Mouse (Mus musculus): Measurements from ENCODE around the gene Eng.
A peak's percentile ranks its signal among the peaks of the same experiment; 100 is the strongest.

Gene Eng

DNA sequence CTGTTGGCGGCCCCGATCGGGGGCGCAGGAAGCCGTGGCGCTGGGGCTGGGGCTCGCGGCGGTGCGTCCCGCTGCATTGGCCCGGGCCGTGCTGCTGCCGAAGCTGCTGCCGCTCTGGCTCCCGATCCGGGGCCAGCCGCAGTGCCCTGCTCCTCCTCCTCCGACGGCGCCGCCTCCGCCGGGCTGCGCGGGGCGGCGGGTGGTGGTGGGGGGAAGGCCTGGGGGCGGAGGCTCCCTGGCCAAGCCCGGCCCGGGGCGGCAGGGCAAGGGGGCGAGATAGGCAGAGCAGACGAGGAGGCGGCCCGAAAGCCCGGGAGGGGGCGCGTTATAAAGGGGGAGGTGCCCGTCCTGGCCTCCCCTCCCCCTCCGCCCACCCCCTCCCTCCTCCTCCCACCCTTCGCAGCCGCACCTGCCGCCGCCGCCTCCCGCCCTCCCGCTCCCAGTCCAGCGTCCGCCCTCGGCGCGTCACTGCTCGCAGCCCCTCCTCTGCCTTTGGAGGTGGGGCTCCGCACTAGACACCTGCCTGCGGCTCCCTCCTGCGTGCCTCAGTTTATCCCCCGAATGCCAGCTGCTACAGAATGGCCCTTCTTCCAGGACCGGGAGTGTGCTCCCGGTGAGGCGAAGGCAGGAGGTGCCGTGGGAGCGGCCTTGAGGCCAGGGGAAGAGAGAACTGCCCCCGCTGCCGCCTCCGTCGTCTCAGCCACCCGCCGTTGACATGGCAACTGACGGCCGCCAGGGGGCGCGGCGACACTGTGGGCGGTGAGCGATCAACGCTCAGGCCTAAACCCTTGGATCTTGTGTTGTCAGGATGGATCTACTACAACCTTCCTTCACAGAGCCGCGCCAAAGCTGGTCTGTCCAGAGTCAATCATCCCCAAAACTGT lies 66.8 kb downstream of the Eng start, which contains the start of gene Cdk9:
TSS of gene Cdk9 (minus strand) at position 143 of the 884 bp plus-strand sequence.
- peak; percentile 94 for DNase-seq

GRCm38 (mm10) chr2:32714117-32714986 lies 68.0 kb downstream of the Eng start:
- DNase-seq = peak; percentile 33

DNA sequence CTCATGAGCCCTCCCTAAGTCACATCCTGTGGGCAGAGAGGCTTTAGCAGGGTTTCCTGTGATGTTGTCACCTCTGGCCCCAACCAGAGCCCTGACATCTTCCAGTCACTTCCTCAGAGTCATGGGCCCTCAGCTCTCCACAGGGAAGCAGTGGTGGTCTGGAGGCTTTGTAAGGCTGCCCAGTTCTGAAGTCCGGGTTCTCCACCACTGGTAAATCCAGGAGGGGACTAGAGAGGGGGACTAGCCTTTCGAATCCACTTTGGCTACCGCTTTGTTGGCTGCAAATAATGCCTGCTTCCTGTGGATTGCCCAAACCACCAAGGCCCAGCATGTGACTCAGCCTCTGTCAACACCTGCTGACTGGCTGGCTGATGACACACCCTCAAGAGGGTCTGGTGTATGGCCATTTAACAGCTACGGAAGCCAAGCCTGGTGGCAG lies 68.6 kb downstream of the Eng start:
- DNase-seq = peak; percentile 38

DNA sequence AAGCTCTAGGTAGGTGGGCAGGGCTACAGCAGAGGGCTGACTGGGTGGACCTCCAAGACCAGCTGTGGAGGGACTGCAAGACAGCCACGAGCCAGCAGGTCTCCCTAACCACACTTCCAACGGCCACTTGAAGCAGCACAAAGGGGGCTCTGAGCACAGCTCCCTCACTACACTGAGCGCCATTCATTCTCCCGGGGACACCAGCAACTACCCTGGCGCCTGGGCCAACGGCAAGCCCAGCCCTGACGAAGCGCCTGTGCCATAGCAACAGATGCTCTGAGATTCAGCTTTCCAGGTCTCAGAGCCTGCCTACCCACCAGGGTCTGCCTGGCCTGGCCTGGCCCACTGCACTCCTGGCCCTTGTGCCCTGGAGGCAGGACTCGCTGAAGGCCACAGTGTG lies 72.4 kb downstream of the Eng start:
- peak; percentile 47 for DNase-seq

- no peak for DNase-seq
Observed at GRCm38 (mm10) chr2:32720053-32720452, 73.7 kb downstream of the Eng start.

GRCm38 (mm10) chr2:32720681-32721229 lies 74.4 kb downstream of the Eng start, which contains the start of gene Sh2d3c:
TSS of gene Sh2d3c (plus strand) at chr2:32721055.
- peak; percentile 70 for DNase-seq

DNA sequence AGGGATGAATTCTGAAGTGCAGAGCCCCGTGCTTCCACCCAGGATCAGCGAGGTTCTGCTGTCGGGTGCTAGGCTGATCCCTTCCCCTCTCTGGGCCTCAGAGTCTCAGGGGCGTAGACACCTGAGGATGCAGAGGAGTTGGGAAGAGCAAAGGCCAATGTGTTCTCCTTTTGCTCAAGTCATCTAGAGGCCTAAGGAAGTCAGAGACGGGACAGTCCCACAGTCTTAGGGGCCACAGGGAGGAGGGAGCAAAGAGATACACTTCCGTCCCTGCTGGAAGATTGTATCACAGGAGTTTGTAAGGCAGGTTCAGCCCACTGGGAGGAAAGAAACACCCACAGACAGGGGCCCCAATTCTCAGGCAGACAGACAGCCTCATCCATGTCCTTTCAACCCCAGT lies 75.7 kb downstream of the Eng start:
- peak; percentile 44 for DNase-seq

DNA sequence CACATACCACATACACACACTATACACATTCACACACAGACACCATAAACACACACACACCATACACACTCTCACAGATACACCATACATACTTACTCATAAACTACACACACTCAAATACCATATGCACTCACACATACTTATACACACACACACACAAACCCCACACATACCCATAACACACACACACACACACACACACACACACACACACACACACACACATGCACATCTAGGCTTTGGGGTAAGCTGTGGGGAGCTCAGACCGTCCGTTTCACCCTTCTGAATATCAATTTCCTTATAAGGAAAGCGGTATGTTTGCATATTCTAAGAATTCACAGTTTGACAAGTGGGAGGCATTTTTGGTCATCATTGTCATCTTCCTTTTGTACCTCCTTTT lies 76.2 kb downstream of the Eng start:
- DNase-seq = no peak

GRCm38 (mm10) chr2:32724149-32724548 lies 77.8 kb downstream of the Eng start:
- DNase-seq = no peak

DNA sequence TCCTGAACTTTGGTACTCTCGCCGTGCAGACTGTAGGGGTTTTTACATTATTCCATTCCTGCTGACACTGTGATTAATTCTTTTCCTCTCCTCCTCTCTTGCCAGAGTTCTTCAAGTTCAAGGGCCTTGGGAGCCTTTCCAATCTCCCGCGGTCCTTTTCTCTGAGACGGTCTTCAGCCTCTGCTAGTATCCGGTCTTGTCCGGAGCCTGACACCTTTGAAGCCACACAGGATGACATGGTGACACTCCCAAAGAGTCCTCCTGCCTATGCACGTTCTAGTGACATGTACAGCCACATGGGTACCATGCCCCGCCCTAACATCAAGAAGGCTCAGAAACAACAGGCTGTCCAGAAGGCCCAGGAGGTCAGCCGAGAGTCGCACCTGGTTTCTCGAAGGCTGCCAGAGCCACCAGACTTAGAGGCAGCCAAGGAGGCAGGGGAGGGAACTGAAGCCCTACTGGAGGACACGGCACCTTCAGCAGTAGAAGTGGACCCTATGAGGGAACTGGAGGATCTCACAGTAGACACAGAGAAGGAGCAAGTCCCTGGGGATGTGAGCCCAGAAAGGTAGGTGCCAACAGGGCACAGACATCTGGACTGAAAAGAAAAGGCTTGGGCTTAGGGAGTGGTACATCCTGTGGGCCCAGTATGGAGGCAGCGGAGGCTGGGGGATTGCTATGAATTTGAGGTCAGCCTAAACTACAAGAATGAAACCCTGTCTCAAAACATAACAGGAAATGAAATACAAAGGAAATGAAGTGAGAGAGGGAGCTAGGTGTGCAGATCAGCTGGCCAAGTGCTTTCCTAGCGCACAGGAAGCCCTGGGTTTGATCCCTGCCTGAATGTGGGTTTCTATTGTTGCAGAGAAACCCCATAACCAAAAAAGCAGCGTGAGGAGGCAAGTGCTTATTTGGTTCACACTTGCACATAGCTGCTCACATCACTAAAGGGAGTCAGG lies 78.7 kb downstream of the Eng start:
- peak; percentile 58 for DNase-seq

DNA sequence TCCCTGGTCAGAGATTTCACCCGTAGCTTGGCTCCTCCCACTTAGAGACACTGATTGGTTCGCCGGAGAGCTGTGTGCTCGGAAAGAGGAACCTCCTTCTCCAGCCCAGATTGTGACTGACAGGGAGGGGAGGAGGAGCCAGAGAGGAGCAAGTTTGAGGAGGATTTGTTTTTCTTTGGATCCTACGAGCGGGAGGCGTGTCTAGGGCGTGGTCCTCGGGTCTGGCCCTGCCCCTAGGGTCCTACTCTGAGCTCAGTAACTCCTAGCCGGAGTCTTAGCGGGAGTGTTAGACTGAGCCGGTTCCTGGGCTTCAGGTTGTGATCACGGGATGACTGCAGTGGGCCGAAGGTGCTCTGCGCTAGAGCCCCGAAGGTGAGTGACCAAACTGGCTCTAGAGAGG lies 81.0 kb downstream of the Eng start:
- peak; percentile 81 for DNase-seq

GRCm38 (mm10) chr2:32728463-32728862 lies 82.1 kb downstream of the Eng start:
- no peak for DNase-seq

- DNase-seq = no peak
Observed at GRCm38 (mm10) chr2:32729547-32729946, 83.2 kb downstream of the Eng start.

DNA sequence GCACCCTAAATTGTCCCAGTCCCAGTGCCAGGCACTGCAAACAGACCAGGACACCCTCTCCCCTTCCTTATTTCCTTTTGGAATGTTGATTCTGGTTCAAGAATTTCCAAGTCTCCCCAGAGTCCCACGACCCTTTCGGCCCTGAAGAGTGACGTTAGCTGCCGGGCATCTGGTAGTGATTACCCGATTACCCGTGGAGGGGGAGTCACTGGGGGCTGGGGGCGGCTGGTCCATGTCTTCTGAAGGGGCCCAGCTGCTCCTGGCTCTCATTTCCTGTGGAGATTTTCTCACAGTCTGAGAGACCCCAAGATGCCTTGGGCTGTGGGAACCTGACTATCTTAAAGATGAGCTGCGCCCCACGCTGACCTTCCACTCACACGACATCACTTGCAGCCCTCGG lies 84.5 kb downstream of the Eng start:
- DNase-seq = no peak

- no peak for DNase-seq
Observed at GRCm38 (mm10) chr2:32731911-32732310, 85.5 kb downstream of the Eng start.
